Mouse (Mus musculus) gastrocnemius, postnatal 14 days (tissue): ENCODE results near the gene Gm38431. TPM values are rescaled to one million over a fixed set of nuclear protein-coding genes. Genes with fewer than 3 reads are reported as not detected.

Experiments used
- DNase-seq: peaks from one replicate; pipeline ENCODE4 v3.0.0; 2021; ENCODE audit warnings: mixed read lengths
- intact Hi-C: fragments of 180-260 bp; cut with DNase I; formaldehyde crosslinking; loops from one replicate; pipeline ENCODE4 v1.15.1; 2025; ENCODE audit warnings: low total_unique reads
- total RNA-seq, 2 experiments: library from RNA; stranded (reverse); gene quantifications; 2 replicates each; pipeline ENCODE4 v1.2.3; 2021

Gm38431 gene
- total RNA-seq, 2 experiments from 2014 or later = 0.92 to 1.1 TPM

GRCm38 (mm10) chr9:21113751-21114150 lies 22.0 kb upstream of the Gm38431 start:
- intact Hi-C loops = no loop called here
- DNase-seq = no peak

- intact Hi-C loops = no loop called here
- no peak for DNase-seq
Observed at GRCm38 (mm10) chr9:21107607-21108237, 15.9 kb upstream of the Gm38431 start.

GRCm38 (mm10) chr9:21105760-21106564 lies 14.2 kb upstream of the Gm38431 start:
- no peak for DNase-seq

GRCm38 (mm10) chr9:21104814-21105213 lies 13.0 kb upstream of the Gm38431 start:
- intact Hi-C loops = no loop called here
- no peak for DNase-seq

More at GRCm38 (mm10) chr9:21105760-21106564, 14.2 kb upstream of the Gm38431 start:
- intact Hi-C loops = no loop called here

- intact Hi-C loops = no loop called here
- no peak for DNase-seq
Observed at GRCm38 (mm10) chr9:21102076-21102475, 10.3 kb upstream of the Gm38431 start.

- DNase-seq = no peak
- intact Hi-C loops = no loop called here
Observed at GRCm38 (mm10) chr9:21100447-21101161, 8.8 kb upstream of the Gm38431 start.

- DNase-seq = no peak
- intact Hi-C loops = no loop called here
Observed at GRCm38 (mm10) chr9:21097793-21098192, 6.0 kb upstream of the Gm38431 start.

GRCm38 (mm10) chr9:21095958-21096357 lies 4.2 kb upstream of the Gm38431 start:
- no peak for DNase-seq
- intact Hi-C loops = no loop called here

GRCm38 (mm10) chr9:21093423-21093822 lies 1.6 kb upstream of the Gm38431 start:
- no peak for DNase-seq
- intact Hi-C loops = no loop called here

- intact Hi-C loops = no loop called here
- DNase-seq = no peak
Observed at GRCm38 (mm10) chr9:21090972-21091706, 658 bp downstream of the Gm38431 start.

GRCm38 (mm10) chr9:21090537-21090936 lies 1.3 kb downstream of the Gm38431 start:
- intact Hi-C loops = no loop called here
- DNase-seq = no peak

GRCm38 (mm10) chr9:21083324-21083723 lies 8.5 kb downstream of the Gm38431 start:
- intact Hi-C loops = no loop called here
- DNase-seq = no peak

- DNase-seq = no peak
- intact Hi-C loops = no loop called here
Observed at GRCm38 (mm10) chr9:21081127-21081526, 10.7 kb downstream of the Gm38431 start.

GRCm38 (mm10) chr9:21075625-21076024 lies 16.2 kb downstream of the Gm38431 start:
- no peak for DNase-seq
- intact Hi-C loops = no loop called here

GRCm38 (mm10) chr9:21074173-21074572 lies 17.6 kb downstream of the Gm38431 start:
- intact Hi-C loops = no loop called here
- DNase-seq = no peak

- intact Hi-C loops = no loop called here
Observed at GRCm38 (mm10) chr9:21073044-21073840, 18.6 kb downstream of the Gm38431 start, which contains the start of the genes Gm49373 and Fdx1l. TSS of gene Gm49373 (minus strand) at chr9:21073096. TSS of gene Fdx1l (minus strand) at chr9:21073614.

GRCm38 (mm10) chr9:21072641-21073040 lies 19.2 kb downstream of the Gm38431 start:
- intact Hi-C loops = no loop called here
- DNase-seq = no peak

More at GRCm38 (mm10) chr9:21073044-21073840, 18.6 kb downstream of the Gm38431 start, which contains the start of the genes Gm49373 and Fdx1l:
- peak; percentile 89 for DNase-seq

GRCm38 (mm10) chr9:21067006-21067684 lies 24.7 kb downstream of the Gm38431 start, which contains the start of gene Zglp1:
TSS of gene Zglp1 (minus strand) at chr9:21067093.
- intact Hi-C loops = no loop called here
- DNase-seq = no peak
